In the genomic region with DNA sequence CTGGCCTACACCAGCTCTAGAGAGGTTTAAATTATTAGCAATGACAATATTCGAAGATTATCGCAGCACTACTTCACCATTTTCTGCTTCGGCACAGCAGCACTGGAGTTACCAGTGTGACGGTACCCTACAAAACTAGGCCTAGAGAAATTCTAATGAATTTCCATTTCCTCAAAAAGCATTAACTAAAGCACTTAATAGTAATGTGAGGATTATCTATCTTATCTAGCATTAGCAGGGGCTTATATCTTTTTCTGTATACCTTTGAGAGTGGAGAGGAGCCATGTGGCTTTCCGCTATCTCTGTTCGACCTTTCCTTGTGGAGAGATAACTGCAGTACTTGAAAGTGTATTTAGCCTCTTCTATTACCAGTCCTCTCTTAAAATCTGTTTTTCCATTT, we compare ENCODE assay signal across 10 mouse cellular contexts. TPM values are rescaled to one million over a fixed set of nuclear protein-coding genes. Genes with fewer than 3 reads are reported as not detected.
DNase-seq lines count a peak whose midpoint lies in the region; ATAC-seq and TF ChIP-seq lines count a peak whose summit lies in the region.
"Had no signal": no experiment of that assay in that cellular context is flagged by ENCODE, and none has a peak within 500 bp of the region (broad histone marks: within the 10 kb centered on the region; RNA-seq: fewer than 3 reads in every experiment).

No protein-coding gene starts in this region.

- H3K4me1 ChIP-seq in lung, embryonic 15.5 days = peaks cover 15% of the 10 kb centered on the region
- peaks cover 9% of the 10 kb centered on the region; the same call in 1 of the 2 replicates for H3K4me1 ChIP-seq in embryonic fibroblast, embryonic 13.5 days (ENCODE audit: control insufficient read depth, insufficient read depth, low read length)
- peaks cover 19% of the 10 kb centered on the region for H3K4me1 ChIP-seq in limb, embryonic 13.5 days
- peaks cover 12% of the 10 kb centered on the region; the same call in 1 of the 2 replicates for H3K4me1 ChIP-seq in stomach, embryonic 14.5 days (ENCODE audit: control insufficient read depth, insufficient read depth, low read length)

- no peaks in the 10 kb centered on the region for H3K27me3 ChIP-seq in lung, embryonic 15.5 days
- no peaks in the 10 kb centered on the region for H3K27me3 ChIP-seq in limb, embryonic 13.5 days
- H3K27me3 ChIP-seq in stomach, embryonic 14.5 days (ENCODE audit: control insufficient read depth, insufficient read depth, low read length) = no peaks in the 10 kb centered on the region

- H3K9me3 ChIP-seq in lung, embryonic 15.5 days = no peaks in the 10 kb centered on the region
- H3K9me3 ChIP-seq in limb, embryonic 13.5 days = no peaks in the 10 kb centered on the region
- H3K9me3 ChIP-seq in stomach, embryonic 14.5 days (ENCODE audit: control insufficient read depth, low read depth, low read length) = no peaks in the 10 kb centered on the region

- WGBS in lung, embryonic 15.5 days = 52% methylated on average over 6 of the region's 6 CpGs
- 72% methylated on average over 6 of the region's 6 CpGs for WGBS in limb, embryonic 13.5 days
- WGBS in stomach, embryonic 14.5 days = 61% methylated on average over 6 of the region's 6 CpGs

- no peaks in the 10 kb centered on the region for H3K36me3 ChIP-seq in lung, embryonic 15.5 days
- no peaks in the 10 kb centered on the region; the same call in 1 of the 2 replicates for H3K36me3 ChIP-seq in limb, embryonic 13.5 days
- H3K36me3 ChIP-seq in stomach, embryonic 14.5 days (ENCODE audit: control insufficient read depth, insufficient read depth, low read length) = no peaks in the 10 kb centered on the region; the same call in 1 of the 2 replicates

- H3K27ac ChIP-seq in lung, embryonic 15.5 days = no peak overlapping the region
- no peak overlapping the region for H3K27ac ChIP-seq in embryonic fibroblast, embryonic 13.5 days (ENCODE audit: insufficient read depth, low read length)
- H3K27ac ChIP-seq in limb, embryonic 13.5 days = no peak overlapping the region
- no peak overlapping the region for H3K27ac ChIP-seq in stomach, embryonic 14.5 days (ENCODE audit: low read length)

- no peak for TF ChIP-seq POLR2A in embryonic fibroblast, embryonic 13.5 days (IDR thresholded peaks at IDR 0.05; ENCODE audit: low read depth, low read length)

- no peak for DNase-seq in lung, postnatal 25 days (ENCODE audit: low spot score)
- DNase-seq in cerebellum, postnatal 25 days = no peak
- no peak for DNase-seq in frontal cortex, postnatal 36 days (ENCODE audit: low spot score in 2 of 2)
- DNase-seq: kidney, adult 9 months; thymus, postnatal 14 days had no signal

- no peak for ATAC-seq in lung, embryonic 15.5 days (ENCODE audit: borderline replicate concordance, extremely low read depth, low FRiP score, low TSS enrichment)
- no peak for ATAC-seq in limb, embryonic 13.5 days (ENCODE audit: low FRiP score, low read depth)
- ATAC-seq in stomach, embryonic 14.5 days (ENCODE audit: insufficient number of reproducible peaks, insufficient read depth, low FRiP score, low read depth) = no peak
- ATAC-seq in cerebellum, adult (ENCODE audit: insufficient number of reproducible peaks, low FRiP score, low TSS enrichment) = no peak

- H3K4me2 ChIP-seq in lung, embryonic 15.5 days = peak overlapping the region; percentile 72
- H3K4me2 ChIP-seq in limb, embryonic 13.5 days (replicated peaks) = peak overlapping the region; percentile 73
- peak overlapping the region; percentile 67 for H3K4me2 ChIP-seq in stomach, embryonic 14.5 days (replicated peaks; ENCODE audit: low read depth, low read length)

- peak overlapping the region; percentile 99 for H3K9ac ChIP-seq in lung, embryonic 15.5 days
- H3K9ac ChIP-seq in limb, embryonic 13.5 days = peak overlapping the region; percentile 98
- H3K9ac ChIP-seq in stomach, embryonic 14.5 days (replicated peaks; ENCODE audit: low read depth, low read length) = peak overlapping the region; percentile 79; the same call in 1 of the 2 replicates

- peak overlapping the region; percentile 90 for H3K4me3 ChIP-seq in lung, embryonic 15.5 days
- H3K4me3 ChIP-seq in embryonic fibroblast, embryonic 13.5 days (ENCODE audit: insufficient read depth, low read length) = peak overlapping the region; percentile 98
- H3K4me3 ChIP-seq in limb, embryonic 13.5 days = peak overlapping the region; percentile 93
- peak overlapping the region; percentile 63 for H3K4me3 ChIP-seq in stomach, embryonic 14.5 days (ENCODE audit: low read depth, low read length)

- TF ChIP-seq CTCF in embryonic fibroblast, embryonic 13.5 days (IDR thresholded peaks at IDR 0.05; ENCODE audit: borderline replicate concordance, insufficient read depth, low read length) = no peak

RNA-seq across cellular contexts. Expression of a gene that starts 1.0 kb away (rescaled TPM):
- polyA plus RNA-seq in lung, embryonic 15.5 days (2015; fragmentation: Nextera tagmentation; extraction: Ambion mirVana) = 40.8 and 43.9 TPM in 2 replicates
- polyA plus RNA-seq in embryonic fibroblast, embryonic 13.5 days (2011; ENCODE audit: insufficient read length, low read depth, missing spikeins) = 20.7 and 27.2 TPM in 2 replicates
- 51.3 and 55.3 TPM in 2 replicates for polyA plus RNA-seq in limb, embryonic 13.5 days (2015; fragmentation: Nextera tagmentation; extraction: Ambion mirVana)
- 29.4 and 29.6 TPM in 2 replicates for polyA plus RNA-seq in stomach, embryonic 14.5 days (2014; fragmentation: Nextera tagmentation; extraction: Ambion mirVana)

RNA-seq across cellular contexts. Expression of a gene that starts 9.4 kb away (rescaled TPM):
- polyA plus RNA-seq in lung, embryonic 15.5 days (2015; fragmentation: Nextera tagmentation; extraction: Ambion mirVana) = 10.8 and 11.4 TPM in 2 replicates
- 7.4 and 11.4 TPM in 2 replicates for polyA plus RNA-seq in embryonic fibroblast, embryonic 13.5 days (2011; ENCODE audit: insufficient read length, low read depth, missing spikeins)
- polyA plus RNA-seq in limb, embryonic 13.5 days (2015; fragmentation: Nextera tagmentation; extraction: Ambion mirVana) = 13.3 and 14.1 TPM in 2 replicates
- polyA plus RNA-seq in stomach, embryonic 14.5 days (2014; fragmentation: Nextera tagmentation; extraction: Ambion mirVana) = 15.1 and 16.3 TPM in 2 replicates
